Mouse (Mus musculus) urinary bladder, postnatal 10 days (tissue): ENCODE measurements around the gene 1700080E11Rik.
"Not testable (repeated sequence)": the region's sequence is repeated elsewhere in the genome, so short reads cannot be mapped to it uniquely, and the experiment has no call there.

Experiments used
- DNase-seq: peaks from one replicate; pipeline ENCODE4 v3.0.0; 2022; ENCODE audit warnings: low spot score

The 1700080E11Rik gene

GRCm38 (mm10) chr9:105144992-105145391 is at the start of gene 1700080E11Rik:
Gene 1700080E11Rik (minus strand): TSS chr9:105145092.
- no peak for DNase-seq

- DNase-seq = no peak
Measured at GRCm38 (mm10) chr9:105186725-105187124, 41.8 kb upstream of the 1700080E11Rik start.

- no peak for DNase-seq
Measured at GRCm38 (mm10) chr9:105182392-105182791, 37.5 kb upstream of the 1700080E11Rik start.

GRCm38 (mm10) chr9:105139204-105139603 is 5.7 kb downstream of the 1700080E11Rik start:
- no peak for DNase-seq

GRCm38 (mm10) chr9:105136404-105136803 is 8.5 kb downstream of the 1700080E11Rik start:
- no peak for DNase-seq

DNA sequence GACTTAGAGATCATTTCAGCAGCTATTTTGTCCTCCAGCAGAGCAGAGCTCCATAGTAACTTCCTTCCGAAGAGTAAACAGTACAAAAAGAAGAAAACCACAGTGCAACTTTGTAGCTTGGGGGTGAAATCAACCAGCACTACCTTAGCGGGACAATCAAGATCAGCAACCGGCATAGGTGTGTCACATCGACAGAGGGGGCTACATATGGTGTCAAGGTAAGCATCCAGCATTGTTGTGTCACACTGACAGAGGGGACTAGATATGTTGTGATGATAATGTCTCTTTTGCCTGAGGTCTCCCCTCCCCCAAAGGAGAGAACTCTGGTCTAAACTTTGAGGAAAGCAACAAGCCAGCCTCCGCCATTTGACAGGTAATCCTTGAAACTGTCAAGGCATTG is 10.4 kb downstream of the 1700080E11Rik start:
- DNase-seq = no peak

DNA sequence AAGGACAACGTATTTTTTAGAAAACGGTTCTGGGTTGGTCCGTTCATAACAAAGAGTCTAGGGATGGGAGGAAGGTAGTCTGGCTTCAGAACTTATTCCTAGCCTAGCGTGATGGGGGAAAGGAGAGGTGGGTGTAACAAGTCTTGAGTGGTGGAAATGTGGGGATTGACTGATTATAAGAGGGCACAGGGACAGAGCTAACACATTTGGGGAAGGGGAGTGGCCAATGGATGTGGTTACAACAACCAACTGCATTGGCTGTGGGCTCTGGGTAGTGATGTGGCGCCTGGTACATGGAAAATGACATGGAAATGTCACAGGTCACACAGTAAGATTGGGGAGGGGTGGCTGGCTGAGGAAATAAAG is 12.9 kb downstream of the 1700080E11Rik start:
- DNase-seq = no peak

- DNase-seq = peak; percentile 41
Measured at GRCm38 (mm10) chr9:105131253-105132001, 13.5 kb downstream of the 1700080E11Rik start, which contains the start of gene Nudt16. Gene Nudt16 (minus strand): TSS chr9:105131824.

DNA sequence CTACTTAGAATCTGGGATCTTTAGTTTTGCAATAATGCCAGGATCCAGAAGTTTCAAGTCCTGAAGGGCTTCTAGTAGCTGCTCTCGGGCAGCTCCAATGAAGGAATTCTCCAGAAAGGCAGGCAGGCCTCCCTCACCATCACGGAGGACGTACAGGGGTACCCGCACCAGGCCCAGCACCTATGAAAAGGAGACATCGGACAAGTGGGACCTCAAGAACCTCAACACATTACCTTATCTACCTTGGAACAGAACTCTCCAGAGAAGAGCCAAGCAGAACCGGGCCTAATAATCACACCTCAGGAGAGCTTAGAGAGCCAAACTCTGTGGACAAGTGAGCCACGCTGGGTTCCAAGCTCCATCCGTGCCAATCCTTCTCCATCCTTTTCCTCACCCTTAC is 14.6 kb downstream of the 1700080E11Rik start:
- no peak for DNase-seq

DNA sequence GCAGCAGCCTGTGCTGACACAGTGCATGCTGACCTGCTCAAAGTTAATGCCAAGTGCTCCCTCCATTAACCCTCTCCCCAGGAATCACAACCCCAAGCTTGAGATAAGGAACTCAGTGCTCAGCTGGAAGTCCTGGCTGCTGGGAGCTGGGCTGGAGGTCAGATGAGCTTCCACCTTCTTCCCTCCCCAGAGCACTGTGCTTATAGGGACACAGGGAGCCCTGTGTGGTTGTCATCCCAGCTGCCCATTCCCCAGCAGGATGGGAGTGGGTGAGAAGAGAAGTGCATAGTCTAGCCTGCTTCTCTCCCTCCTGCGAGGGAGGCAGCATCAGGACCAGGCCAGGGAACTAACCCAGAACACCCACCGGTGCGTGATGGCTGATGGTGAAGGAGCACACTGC is 19.7 kb downstream of the 1700080E11Rik start:
- not testable (repeated sequence) for DNase-seq

DNA sequence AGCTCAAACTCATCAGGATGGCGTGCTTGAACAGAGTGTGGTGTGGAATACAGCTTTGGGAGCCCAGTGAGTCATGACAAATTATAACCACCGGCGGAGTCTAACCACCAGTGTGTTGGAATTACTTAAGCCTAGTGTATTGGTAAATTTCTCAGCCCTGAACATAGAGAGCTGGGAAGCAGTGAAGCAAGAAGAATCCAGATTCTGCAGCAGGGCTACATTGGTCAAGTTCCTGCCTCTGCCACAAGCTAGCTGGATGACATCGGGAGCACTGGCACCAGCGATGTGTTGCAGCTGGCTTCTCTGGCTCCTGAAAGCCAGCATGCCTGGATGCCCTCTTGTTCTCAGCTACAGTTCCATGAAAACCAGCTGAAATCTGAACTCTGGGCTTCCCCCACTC is 41.0 kb downstream of the 1700080E11Rik start:
- no peak for DNase-seq

DNA sequence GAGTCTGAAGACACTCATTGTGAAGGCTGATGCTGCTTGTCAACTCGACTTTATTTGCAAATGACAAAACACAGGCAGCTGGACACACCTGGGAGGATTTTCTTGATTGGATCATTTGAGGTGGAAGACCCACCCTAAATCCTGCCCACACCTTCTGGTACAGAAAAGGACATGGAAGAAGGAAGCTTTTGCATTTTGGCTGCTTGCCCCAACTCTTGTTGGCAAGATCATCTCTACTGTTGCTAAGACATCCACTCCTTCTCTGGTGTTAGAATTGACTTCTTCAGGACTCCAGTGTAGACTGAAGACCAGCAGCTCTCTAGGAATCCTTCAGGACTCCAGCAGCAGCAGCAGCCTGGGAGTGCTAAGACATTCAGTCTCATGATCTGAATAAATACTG is 43.0 kb downstream of the 1700080E11Rik start:
- DNase-seq = no peak

GRCm38 (mm10) chr9:105100807-105101570 is 43.9 kb downstream of the 1700080E11Rik start:
- DNase-seq = no peak
